Mouse (Mus musculus): ENCODE measurements around the gene Rprd1b.

Gene Rprd1b

DNA sequence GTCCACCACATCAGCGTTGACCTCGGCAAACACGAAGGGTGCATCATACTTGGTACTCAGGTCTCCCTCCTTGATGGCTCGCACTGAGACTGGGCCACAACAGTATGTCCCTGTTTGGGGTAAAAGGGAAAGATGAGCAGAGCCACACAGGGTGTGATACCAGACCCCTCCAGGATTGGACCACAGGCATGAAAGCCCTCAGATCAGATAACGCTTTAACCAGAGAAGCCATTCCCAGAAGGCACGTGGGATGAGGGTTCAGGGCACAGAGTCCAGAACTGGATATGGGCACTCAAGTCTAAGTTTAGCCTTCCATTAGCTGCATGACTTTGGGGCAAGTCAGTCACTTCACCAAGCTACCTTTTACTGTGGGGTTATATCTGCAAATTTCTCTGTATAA lies 98.9 kb downstream of the Rprd1b start:
- no peak for DNase-seq (ENCODE audit: low spot score)

DNA sequence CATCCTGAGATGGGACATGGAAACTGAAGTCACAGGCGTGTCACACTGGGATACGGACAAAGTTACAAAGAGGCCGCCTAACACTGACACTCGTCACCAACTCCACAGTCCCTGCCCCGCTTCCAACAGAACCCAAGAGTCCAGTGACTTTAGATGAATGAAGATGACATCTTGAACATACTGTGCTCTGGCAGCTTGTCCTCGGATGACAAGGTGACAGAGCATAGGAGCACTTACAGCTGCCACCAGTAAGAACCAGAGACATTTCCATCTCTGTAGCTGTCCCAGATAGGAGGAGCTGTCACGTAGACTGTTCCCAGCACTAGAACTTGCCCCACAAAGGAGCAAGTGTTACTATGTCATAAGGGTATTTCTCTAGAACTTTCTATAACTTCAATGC lies 99.6 kb downstream of the Rprd1b start:
- no peak for DNase-seq (ENCODE audit: low spot score)

DNA sequence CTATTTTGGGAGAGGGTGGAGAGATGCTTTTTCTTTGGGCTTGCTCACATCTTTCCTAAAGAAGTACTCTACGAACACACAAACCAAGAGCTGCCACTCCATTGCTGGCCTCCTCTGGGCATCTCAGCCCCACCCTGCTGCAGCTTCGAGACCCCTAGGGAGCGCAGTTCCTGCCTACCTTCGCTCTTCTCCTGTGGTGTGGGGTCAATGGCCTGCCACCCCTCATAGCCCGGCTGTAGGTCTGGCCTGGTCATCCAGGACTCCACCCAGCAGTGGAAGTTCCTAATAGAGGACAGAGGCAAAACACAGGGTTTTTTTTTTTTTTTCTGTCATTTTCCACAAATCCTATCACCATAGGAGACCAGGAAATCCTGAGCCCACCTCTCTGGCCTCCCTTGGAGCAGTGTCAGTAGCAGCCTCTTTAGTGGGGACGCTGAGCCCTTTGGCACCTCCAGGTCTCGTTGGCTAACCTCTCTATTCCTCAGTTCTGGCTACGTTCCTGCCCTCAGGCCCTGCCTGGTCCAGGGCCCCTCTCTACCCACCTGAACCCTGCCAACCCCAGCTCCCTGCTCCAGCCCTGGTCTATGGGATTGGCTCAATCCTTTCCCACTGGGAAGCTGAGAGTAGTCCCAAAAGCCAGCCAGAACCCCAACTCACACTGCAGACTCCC lies 100.3 kb downstream of the Rprd1b start:
- DNase-seq (ENCODE audit: low spot score) = no peak

DNA sequence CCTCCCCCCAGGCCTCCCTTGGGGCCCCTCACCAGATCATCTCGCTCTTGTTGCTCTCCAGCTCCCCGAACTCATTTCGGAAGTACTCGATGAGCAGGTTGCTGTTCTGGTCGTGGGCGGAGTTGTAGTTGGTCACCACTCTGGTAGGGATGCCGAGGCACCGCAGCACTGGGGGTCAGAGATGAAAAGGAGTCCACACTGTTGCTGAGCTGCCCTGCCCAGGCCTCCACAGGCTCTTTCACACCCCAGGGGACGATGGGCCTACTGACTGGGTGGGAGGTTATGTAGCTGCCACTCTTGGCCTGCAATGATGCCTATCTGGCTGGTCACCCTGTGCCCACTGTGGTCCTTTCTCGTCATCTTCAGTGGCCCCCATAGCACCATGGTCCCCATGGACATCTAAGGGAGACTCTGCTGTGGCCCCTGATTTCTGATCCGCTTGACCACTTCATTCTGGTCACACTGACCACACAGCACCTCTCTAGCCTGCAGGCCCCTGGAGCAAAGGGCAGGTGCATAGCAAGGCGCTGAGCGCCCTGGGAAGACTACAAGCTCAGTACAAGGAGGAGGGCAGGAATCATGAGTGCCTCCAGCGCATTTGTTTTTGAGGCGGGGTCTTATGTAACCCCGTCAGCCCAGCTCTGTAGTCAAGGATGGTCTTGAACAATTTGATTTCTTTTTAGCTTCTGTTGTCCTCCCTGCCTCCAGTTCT lies 101.2 kb downstream of the Rprd1b start:
- DNase-seq (ENCODE audit: low spot score) = no peak

DNA sequence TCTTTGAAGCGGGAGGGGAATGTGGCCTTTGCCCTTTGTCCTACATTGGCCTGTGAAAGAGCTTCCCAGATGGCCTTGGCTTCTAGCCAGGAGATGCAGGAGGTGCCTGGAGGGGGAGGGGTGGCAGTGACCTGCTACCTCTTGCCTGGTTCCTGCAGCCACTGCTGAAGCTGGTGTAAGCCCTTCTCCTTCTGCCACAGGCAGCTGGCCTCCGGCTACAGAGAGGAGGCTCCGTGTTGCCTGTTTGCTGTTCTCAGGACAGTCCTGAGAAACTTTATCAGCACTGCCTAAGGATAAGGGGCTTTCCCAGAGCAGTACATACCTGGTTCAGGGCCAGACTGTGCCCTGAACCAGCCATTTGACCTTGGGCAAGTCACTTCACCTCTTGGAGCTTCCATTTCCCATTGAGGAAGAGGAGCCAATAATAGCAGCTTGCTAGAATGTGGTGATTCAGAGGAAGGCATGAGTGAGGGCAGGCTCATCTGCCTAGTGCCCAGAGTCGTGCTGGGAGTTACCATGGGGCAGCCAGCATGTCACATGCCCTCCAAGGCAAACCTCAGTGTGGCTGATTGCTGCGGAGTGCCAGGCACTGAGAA lies 102.2 kb downstream of the Rprd1b start:
- peak; percentile 74 for DNase-seq (ENCODE audit: low spot score)

DNA sequence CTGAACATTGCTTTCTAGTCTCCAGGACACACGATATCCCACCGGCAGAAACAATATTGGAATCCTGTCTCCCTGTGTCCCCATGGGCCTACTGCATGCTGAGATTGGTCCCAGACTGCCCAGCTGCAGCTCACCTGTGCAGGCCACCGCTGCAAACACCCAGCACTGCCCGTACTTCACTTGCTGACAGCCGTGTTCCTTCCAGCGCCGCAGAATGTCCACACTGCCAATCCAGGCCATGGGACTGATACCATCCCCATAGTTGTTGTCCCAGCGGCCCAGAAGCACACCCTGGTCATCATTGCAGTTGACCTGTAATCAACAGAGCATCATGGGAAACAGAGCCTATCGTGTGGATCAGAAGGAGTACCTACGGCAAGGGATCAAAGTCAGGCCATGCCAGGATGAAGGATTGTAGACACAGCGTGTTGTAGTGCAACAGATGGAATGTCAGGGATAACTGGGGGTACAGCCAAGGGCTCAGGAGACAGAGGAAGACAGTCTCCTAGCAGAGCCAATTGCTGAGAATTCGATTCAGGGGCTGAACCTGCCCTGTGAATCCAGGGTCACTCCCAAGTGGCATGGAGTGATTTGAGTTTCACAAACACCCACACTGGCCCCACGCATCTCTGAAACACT lies 103.0 kb downstream of the Rprd1b start:
- DNase-seq (ENCODE audit: low spot score) = no peak

DNA sequence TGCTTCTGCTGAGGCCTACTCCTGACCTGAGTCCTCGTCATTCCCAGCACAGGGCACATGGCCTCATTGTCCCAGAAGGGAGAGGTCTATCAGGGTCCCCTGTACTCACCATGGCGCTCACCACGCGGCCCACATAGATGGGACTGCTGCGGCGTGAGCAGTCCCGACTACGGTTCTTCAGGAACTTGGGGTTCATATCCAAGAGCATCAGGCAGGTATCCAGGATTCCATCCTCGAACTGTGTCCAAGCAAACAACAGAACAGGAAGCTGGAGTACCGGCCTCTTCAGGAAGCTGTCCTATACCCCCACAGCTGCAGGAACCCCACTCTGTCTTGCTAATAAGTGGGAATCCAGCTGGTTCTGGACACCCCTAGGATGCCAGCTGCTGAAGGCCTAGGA lies 104.0 kb downstream of the Rprd1b start:
- no peak for DNase-seq (ENCODE audit: low spot score)

DNA sequence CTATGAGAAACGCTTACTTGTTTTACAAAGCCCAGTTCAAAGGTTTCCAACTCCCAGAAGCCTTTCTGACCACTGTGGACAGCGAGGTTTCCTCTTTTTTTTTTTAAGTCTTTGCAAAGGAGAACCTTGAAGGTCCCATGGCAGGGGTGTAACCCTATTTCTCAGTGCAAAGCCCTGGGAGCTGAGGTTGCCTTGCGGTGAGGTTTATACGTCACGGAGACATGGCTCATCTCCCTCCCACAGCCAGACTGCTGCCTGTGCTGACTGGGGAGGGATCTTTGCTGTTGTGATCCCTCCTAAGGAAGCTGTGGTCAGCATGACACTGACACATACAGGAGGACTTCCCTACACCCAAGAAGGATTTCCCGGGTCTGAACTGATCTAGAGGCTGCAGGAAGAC lies 104.8 kb downstream of the Rprd1b start:
- DNase-seq (ENCODE audit: low spot score) = no peak

DNA sequence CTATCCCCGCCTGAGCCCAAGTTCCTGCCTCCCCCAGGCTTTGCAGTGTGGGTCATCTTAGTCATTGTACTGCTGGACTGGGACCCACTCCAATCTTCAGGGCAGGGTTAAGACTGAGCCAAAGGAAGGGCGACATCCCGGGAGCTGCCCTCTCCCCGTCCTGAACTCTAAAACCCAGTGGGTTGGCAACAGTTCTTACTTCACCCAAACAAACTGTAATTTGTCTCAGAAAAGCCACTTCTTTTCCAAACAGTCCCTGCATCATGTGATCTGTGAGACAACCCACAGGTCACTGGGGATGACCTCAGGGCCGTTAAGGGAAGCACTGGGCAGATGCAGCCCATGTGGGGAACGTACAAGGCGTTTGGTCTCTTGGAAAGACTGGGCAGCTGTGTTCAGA lies 107.9 kb downstream of the Rprd1b start:
- DNase-seq (ENCODE audit: low spot score) = no peak

DNA sequence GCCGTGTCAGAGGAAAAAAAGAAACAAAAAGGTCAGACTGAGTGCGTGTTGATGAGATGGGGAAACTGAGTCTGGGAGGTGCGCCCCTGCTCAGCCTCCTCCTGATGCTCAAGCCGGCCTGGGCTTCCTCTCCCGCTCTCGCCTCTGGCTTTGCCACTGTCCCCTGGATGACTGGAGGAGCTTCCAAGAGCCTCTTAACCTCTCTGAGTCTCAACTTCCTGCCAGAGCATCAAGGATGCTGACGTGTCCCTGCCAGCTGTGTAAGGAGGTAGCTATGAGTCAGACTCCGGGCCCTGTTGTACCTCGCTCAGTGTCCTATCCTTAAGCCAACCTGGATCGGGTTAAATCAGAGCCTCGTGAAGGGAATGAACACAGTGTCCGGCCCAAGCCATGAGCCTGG lies 109.5 kb downstream of the Rprd1b start:
- no peak for DNase-seq (ENCODE audit: low spot score)

DNA sequence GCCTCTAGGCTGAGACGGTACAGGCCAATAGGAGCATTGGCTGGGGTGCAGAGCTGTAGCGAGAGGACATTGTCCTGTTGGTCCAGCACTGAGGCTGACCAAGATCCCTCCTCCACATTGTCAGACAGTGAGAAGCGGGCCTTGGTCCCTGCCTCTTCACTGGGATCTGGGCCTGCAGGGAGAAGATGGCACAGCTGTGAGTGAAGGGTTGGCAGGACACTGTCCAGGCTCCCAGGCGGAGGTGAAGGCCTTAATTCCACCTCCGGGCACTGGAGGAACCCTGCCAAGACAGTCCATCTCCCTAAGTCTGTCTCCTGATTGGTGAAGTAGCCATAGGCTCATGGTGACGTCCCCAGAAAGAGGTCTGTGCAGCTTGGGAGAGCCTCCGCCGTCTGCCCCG lies 110.5 kb downstream of the Rprd1b start:
- DNase-seq (ENCODE audit: low spot score) = no peak

DNA sequence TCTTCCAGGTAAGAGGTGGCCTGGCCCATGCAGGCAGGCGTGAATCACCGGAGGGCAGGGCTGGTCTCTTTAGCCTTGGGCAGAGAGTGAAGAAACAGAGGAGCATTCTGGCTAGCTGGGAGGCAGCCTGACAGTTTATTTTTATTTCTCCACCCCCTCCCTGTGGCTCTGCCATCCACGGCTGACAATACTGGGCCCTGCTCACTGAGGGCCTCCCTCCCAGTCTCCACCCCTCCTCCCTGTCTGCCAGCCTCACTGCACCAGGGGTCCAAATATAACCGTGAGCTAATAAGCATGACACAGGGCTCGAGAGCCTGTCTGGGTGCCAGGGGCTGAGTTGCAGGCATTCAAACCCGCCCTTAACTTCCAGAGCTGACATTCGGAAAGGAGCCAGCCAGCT lies 111.3 kb downstream of the Rprd1b start:
- DNase-seq (ENCODE audit: low spot score) = peak; percentile 63

DNA sequence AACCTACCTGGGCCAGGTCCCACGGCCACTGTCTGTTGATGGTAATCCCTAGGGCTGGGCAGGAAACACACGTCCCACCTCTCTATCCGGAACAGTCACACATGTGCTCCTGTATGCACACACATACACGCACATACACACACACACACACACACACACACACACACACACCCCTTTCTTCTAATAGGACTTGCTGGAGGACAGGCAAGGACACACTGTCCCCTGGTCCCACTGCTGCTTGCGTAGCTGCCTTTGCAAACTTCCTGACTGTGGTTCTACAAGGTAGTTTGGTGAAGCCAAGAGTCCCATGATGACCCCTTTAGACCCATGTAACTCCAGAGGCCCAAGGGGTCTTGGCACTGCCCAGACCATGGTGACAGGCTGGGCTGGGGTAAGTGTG lies 112.4 kb downstream of the Rprd1b start:
- no peak for DNase-seq (ENCODE audit: low spot score)

DNA sequence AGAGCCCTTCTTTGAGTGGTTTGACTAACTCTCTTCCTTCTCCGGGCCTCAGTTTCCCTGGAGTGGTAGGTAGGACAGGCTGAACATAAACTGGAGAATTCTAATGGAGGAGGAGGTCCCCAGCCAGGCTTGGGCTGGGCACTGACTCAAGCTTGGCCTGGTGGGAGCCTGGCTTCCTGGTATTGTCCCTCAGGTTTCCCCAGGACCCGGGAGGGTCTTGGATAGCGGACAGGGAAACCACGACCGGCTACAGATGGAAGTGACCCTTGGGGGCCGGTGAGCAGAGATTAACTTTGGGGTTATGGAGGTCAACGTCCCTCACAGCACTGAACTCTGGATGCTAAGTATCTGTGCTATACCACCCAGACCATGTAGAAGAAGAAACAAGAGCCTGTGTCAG lies 113.0 kb downstream of the Rprd1b start:
- no peak for DNase-seq (ENCODE audit: low spot score)

DNA sequence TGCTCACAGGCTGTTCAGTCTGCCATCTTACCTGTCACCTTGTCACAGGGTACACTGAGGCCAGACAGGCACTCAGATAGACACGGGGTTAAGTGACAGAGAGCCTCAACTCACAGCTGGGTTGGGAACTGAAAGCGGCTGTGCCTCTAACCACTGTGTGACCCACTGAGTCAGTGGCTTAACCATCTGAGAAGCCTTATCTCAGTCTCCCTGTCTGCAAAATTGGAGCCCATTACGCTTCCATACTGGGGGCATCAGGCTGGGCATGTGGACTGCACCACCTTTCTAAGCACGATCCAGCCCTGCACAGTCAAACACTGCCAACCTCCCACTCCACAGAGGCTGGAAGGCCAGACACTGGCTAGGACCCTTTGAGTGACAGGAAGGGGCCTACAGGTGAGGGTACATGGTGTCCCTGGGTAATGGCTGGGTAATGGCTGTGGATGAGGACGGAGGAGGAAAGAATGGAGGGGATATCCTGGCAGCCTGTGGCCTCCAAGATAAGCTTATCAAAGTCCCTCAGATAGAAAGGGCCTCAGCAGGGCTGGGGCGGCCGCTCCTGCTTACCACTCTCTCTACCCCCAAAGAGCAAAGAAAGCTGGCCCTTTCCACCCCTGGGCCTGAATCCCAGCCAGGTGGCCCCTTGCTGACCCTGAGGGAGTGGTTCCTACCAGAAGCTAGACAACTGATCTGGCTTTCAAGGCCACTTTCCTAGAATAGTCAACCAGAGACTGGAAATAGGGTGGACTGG lies 113.6 kb downstream of the Rprd1b start:
- no peak for DNase-seq (ENCODE audit: low spot score)

DNA sequence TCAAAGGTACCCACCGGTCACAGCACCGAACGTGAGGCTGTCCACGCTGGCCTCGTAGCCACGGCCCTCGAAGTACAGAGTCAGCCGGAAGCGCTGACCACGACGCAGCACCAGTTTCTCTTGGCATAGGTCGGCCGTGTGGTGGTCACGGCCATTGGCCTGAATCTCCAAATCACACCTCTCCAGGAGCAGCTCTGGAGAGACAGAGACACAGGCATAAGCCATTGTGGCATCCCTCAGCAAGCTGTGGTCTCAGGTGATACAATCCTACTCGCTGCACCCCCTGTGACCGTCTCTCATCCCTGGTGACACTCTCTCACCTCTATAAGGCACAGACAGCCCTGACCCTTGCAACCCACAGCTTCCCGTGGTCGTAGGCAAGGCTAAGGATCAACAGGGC lies 114.7 kb downstream of the Rprd1b start:
- DNase-seq (ENCODE audit: low spot score) = no peak

DNA sequence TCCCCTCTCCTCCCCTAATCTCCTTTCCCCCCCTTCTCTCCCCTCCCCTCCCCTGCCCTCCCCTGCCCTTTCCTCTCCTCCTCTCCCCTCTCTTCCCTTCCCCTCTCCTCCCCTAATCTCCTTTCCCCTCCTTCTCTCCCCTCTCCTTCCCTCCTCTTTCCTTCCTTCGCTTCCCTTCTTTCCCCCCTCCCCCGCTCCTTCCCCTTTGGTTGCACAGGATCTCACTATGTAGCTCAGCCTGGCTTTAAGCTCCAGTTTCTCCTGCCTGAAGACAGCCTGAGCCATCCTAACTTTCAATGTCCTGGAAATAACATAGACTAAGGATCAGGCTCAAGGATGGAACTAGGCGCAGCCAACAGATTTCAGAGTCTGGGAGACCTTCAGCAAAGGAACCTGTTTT lies 115.5 kb downstream of the Rprd1b start:
- no peak for DNase-seq (ENCODE audit: low spot score)

DNA sequence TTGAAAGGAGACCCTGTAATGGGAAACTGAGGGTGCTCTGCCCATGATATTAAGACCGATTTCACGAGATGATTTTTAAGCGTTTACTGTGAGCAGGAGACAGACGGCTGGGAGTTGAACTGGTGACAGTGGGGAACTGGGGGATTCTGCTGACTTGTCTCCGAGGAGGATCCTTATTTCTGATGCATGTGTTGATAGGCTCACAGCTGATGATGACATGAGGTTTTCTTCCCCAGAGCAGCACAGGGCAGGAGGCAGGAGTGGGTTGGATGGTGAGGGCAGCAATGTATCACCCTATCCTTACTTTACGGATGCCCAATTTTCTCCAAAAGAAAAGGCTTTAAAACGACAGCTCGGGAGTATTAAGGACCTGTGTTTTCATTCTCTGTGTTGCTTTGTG lies 116.0 kb downstream of the Rprd1b start:
- DNase-seq (ENCODE audit: low spot score) = no peak

DNA sequence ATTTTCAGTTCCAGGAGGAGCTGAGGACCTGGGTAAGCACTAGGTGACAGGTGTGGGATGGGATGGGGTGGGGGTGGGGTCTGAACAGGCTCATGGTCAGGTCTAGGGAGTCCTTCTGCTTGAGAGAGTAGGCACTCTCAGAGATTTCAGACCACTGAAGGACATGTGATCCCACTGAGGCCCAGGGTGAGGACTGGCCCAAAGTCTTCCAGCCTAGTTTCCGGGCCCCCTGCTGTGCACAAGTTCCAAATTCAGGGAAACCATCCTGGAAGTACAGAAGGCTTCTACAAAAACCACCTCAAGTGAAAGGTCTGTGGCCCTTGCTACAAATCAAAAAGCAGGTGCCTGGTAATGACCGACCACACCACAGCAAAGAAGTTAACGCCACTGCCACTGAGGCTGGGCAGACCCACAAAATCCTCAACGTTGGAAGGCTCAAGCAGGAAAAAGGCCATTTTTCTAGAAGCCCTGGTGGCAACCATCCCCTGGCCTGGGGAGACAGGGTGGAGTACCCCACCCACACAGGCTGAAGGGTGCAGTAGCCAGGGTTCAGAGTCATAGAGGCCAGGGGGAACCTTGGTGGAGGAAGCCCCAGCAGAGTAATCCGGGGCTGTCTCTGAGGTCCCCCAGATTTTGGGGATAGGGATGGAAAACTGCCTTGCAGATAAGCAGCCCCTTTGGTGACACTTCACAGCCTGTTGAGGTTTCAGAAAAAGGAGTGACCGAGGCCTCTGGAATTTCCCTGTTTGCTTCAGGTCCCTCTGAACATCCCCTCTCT lies 116.6 kb downstream of the Rprd1b start:
- no peak for DNase-seq (ENCODE audit: low spot score)

DNA sequence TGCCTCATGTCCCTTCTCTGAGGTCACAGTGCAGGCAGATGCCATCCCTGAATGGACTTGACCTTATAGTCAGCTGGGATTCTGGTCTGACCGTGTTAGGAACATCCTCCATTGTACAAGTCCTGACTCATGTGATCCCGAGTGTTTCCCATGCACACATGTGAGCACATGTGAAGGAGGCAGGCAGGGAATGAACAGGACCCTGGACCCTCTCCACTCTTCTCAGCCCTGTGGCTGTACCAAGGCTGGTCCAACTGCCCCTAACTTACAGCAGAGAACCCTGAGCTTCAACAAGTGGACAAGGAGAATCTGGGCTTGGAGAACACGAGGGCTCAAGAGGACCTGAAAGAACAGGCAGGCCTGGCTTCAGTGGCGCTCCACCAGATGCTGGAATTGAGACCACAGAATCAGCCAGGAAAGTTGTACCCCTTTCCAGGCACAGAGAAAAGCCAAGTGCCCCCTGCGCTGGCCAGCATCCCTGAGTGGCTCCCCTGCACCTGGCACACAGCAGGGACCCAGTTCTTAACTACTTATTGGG lies 117.3 kb downstream of the Rprd1b start:
- no peak for DNase-seq (ENCODE audit: low spot score)

DNA sequence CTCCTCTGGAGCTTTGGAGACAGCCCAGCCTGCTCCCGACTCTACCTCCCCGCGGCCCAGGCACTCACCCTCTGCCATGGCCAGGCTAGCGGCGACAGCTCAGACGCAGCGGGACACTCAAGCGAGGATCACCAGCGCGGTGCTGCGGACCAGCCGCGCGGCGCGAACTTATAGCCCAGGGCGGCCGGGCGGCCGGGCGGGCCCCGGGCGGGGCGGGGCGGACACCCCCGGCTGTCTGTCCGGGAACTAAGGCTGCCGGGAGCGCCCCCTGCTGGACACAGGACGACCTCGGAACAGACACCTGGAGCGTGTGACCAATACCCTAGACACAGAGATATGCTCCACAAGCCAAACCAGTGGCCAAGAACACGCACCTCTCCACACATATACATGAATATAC lies 117.9 kb downstream of the Rprd1b start, which contains the start of gene Tgm2:
TSS of gene Tgm2 (minus strand) at position 214 of the 400 bp plus-strand sequence.
- peak; percentile 97 for DNase-seq (ENCODE audit: low spot score)

Data from testis, postnatal 10 days (tissue).